Mouse (Mus musculus) adrenal gland, adult 18-20 months (tissue): ENCODE measurements around the gene Timm17a. TPM values are rescaled to one million over a fixed set of nuclear protein-coding genes. Genes with fewer than 3 reads are reported as not detected.
A peak's percentile ranks its signal among the peaks of the same experiment; 100 is the strongest.

Experiments
- DNase-seq, 2 experiments: peaks; one replicate each; pipeline ENCODE4 v3.0.0; 2021 to 2022; ENCODE audit warnings: low spot score in 2 of 2
- total RNA-seq, 2 experiments: library from RNA; stranded (reverse); gene quantifications; 1 replicate in 1 of 2; 2 replicates in 1 of 2; pipeline ENCODE4 v1.2.3; 2021

Timm17a gene
- total RNA-seq, 2 experiments from 2014 or later = 184 to 263 TPM

DNA sequence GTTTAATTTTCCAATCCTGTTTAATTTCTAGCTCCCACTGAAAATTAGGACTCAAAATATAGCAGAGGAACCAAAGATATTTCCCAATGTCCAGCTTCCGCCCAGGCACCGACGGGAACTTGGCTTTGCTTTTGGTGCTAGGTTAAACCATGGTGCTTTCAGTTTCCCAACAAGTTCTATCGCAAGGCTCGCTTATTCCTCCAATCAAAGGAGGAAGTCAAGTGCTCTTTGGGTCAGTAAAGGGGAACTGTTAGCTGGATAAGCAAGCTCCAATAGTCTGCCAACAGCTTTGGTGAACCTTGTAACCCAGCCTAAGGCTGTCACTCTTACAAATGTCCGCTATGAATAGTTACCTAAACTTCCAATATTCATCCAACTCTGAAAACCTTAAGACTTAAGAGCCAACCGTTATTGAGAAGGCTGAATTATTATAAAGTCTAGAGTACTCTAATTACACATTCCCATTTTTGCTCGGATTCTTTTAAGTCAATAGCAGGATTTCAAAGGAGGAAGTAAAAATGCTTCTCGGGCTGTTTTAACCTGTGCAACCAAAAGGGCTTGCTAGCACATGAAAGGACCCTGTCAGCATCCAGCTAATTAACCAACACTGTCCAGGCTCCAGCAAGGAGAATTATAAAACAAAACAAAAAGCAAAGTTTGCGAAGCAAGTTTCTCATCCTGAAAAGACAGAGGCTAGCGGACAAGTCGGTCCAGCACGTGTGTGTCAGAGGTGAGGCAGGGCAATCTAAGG, 30.9 kb downstream of the Timm17a start:
- DNase-seq = no peak

DNA sequence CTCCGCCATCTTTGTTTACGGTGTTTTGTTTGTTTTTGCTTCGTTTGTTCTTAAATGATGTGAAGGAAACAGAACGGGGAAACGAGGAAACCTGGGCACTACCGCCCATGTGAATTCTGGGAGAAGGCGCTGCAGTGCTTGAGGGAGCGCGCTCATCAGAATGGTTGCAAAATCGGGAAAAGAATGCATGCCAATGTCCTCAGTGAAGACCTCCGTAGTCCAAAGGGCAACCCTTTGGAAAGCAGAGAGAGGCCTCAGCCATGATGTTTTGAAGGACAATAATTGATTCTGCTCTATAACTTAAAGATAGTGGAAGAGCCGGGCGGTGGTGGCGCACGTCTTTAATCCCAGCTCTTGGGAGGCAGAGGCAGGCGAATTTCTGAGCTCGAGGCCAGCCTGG, 31.7 kb downstream of the Timm17a start:
- DNase-seq = no peak

DNA sequence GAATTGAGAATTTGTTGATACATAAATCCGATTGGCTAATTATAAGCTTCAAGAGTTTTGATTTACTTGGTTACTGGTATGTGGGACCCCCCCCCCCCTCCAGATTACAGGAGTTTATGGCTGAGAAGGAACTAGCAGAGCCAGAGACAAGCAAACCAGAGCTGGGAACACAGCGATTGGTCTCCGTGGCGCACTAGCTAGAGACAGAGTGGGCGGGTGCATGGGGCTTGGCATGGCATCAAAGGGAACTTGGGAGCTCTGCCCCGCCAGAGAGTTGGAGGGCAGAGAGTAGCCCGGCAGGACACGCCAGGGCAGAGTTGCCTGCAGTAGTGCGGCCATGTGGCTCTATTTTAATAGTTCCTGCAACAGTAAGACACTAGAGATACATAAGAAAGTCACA, 32.9 kb downstream of the Timm17a start:
- DNase-seq = peak; percentile 65 to 72

DNA sequence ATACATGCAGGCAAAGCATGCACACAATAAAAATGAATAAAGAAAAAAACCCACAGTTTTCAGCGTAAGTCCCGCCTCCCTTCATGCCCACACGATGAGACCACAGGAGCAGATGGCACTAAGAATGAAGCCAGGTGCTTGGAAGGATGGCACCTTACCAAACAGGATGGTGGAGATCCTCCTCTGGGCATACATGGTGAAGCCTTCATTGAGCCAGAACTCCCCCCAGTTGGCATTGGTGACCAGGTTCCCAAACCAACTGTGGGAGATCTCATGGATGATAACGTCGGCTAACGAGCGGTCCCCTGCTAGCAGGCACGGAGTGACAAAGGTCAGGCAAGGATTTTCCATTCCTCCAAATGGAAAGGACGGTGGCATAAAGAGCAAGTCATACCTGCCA, 42.2 kb downstream of the Timm17a start:
- no peak for DNase-seq

DNA sequence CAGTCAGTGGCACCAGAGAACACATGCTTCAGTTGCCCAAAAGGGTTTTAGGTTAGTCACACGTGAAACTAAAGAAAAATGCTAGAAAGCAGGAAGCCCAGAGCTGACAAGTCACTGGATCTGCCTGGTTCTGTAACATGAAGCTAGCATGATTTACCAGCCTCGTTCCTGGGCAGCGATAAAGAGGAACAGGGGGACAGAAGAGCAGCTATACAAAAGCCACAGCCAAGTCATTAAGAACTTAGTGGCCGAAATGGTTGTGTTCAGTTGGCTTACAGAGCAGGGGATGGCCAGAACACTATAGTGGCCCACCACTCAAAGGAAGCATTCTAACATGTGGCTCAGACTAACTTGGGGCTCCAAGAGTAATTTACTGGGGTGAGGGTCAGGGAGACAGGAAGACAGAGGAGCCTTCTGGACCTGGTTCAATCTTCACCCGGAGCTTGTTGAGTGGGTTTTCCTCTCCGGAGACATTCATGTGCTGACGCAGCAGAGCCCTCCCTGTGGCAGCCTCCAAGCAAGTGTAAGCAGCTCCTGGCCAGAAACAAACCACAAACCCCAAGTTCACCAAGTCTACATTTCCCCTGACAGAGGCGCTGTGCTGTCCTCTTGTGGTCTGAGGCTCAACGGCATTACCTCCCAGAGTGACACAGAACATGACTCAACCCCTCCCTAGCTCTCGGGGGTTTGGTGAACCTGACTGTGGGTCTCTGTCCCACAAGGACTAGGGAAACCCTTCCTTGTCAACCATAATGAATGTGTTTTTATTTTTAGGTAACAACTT, 45.7 kb downstream of the Timm17a start:
- no peak for DNase-seq

DNA sequence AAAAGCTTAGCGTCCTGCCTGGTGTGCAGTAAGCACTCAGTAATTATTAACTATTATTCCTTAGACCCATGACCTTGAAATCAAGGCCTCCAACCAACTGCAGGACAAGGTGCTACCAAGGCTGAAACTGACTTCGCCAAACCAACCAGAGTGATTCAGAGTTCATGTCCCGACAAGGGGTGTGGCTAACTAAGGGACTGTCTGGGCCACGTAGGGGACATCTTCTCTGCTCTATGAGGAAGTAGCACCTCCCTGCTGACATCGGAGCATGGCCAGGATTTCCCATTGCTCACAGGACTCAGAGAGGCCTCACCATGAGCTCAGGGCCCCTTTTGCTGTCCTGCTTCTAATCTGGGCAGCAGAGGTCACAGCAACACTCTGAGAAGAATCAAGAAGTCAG, 47.7 kb downstream of the Timm17a start:
- DNase-seq = peak in 1 of 2 experiments; percentile 23

DNA sequence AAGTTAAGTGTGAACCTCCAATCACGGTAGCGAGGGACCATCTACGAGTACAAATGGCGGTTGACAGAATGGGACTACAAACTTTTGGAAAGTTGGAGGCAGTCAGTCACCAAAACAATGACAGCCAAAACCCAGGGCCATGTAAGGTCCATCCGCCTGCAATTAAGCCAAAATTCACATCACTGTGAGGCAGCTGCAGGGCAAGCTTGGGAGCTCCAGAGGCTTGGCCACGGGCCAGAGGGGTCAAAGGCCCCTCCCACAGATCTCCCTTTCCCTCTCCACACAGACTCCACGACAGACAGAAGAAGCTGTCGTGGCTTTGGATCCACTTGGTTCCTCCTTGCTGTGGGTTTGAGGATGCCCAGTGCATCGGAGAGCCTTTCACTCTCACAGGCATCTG, 50.3 kb downstream of the Timm17a start:
- DNase-seq = no peak

DNA sequence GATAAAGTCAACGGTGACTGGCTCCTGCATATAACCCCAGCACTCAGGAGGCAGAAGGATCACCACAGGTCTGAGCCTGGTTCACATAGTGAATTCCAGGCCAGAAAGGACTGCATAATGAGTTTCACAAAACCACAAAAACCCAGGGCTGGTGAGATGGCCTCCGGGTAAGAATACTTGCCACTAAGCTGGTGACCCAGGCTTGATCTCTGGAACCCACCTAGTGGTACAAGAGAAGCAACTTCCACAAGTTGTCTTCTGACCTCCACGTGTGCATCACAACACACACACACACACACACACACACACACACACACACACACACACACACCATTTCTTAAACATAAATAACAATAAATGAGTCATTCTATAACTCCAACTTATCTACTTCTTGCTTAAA, 51.2 kb downstream of the Timm17a start:
- no peak for DNase-seq

DNA sequence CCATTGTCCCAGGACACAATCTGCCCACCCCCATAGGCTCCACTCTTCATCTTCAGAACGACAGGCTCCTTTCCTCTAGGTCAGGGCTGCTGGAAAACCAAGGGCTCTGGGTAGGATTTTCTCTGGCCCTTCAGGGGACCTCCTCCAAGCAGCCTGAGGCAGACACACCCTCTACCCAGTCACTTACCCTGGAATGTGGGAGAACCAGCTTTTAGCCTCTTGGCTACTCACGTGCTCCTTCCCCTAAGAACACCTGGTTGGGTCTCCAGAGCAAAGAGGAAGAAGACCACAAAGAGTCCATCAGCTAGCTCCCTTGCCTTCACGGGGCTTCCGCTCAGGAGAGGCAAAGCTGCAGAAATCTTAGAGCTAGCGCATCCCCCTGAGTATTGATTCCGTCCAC, 52.6 kb downstream of the Timm17a start:
- no peak for DNase-seq

DNA sequence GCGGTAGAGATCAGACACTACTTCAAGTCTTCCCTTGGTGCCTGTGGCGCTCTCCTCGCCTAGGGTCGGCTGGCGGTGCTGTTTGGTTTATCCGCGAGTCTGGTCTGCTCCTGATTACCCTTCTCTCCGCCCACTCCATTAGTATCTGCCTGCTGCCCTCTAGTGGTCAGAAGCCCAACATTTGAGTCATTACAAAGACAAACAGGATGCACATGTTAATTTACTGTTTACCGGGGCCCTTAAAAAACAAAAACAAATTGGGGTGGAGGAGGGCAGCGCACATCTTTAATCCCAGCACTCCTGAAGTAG, 54.5 kb downstream of the Timm17a start:
- peak; percentile 77 to 80 for DNase-seq

DNA sequence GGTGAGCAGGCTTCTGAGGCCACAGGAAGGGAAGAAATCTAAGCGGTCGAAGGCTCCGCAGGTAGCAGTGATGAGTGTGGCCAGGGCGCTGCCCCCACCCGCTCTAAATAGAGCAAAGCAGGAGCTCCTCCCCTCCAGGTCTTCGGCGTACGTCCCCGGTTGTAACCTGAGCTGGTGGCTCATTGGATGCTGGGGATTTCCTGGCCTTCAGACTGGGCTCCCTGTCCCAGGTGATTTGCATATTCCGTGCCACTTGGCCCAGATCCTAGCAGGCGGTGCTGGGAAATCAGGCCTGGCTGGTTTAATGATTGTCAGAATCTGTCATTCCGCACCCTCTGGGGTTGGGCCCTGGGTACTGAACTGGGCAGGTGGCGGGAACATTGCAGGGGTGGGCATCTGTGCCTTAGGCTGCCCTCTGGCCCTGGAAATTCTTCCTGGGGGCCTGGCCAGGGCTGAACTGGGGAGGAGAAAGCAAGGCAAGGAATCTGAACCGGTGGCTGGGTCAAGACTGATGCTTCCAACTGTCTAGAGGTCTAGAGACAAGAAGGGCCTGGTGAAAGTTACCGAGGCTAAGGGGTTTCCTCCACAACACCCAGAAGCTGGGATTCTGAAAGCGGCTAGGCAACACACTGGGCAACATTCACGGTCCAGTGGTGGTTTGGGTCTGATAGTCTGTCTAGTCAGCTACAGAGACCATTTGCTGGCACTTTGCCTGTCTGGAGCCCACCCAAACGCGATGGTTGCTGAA, 55.0 kb downstream of the Timm17a start, which contains the start of gene Elf3:
Gene Elf3, minus strand, starts transcription at position 189 of the 748 bp plus-strand sequence.
- no peak for DNase-seq

DNA sequence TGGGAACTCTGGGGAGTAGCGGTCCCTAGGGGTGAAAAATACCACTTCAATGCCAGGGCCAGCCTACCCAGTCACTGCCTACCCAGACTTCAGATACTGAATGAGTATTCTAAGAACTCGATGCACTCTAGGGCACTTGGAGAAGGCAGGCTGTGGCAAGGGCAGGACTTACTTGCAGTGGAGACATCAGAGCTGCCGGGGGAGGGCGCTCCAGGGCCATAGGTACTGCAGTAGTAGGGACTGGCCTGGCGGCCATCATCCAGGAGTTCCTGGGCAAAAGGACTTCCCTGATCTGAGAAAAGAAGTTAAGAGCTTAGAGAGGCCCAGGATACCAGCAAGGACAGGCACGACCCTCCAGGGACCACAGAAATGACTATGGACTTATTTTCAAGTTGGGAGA, 57.3 kb downstream of the Timm17a start:
- no peak for DNase-seq

DNA sequence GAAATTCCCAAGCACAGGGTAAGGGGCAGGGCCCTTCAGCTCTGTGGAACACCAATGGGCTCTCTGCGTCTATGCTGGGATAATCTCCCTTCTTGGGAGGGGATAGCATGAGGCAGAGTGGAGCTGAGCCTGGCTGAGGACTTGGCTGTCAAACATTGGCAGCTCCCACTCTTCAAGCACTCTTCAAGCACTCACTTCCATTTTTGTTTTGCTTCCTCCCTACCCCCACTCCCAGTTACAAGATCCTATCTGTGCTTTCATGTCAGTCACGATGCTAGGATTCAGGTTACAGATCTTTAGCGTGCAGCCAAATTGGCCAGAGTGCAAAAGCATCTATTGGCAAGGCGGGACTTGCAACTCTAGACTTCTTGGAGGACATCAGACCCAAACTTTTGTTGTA, 60.7 kb downstream of the Timm17a start:
- no peak for DNase-seq

DNA sequence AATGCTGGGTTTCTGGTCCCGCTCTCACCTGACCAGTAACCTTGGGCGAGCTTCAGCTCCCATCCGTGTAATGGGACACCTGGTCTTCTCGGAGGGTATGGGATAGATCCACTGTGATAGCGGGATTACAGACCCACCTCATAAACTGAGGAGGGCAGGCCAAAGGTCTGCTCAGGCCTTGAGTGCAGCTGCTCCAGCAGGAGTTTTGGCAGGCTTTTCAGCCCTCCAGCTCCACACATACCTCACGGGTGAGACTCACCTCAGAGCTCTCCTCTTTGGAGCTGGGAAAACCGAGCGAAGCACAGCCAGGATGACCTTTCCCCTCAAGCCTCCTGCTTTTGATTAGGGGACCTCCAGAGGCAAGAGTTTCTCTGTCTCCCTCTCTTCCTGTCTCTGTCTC, 62.2 kb downstream of the Timm17a start:
- no peak for DNase-seq

DNA sequence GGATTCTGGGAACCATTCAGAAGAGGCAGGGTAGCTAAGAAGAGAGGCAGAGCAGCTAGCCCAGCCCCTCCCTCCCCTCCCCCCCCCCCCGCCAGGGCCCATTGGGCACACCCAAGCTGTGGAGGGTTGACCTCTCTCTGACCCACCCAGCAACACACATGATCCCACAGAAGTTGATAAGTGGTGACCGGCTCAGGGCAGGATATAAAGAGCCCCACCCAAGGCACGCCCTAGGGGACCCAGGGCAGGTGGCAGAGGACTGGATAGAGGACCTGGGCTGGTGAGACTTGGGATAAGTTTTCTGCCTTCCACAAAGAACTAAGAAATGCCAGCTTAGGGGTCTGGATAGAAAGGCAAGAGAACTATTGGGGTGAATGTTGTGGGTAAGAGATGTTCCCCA, 62.9 kb downstream of the Timm17a start:
- no peak for DNase-seq

DNA sequence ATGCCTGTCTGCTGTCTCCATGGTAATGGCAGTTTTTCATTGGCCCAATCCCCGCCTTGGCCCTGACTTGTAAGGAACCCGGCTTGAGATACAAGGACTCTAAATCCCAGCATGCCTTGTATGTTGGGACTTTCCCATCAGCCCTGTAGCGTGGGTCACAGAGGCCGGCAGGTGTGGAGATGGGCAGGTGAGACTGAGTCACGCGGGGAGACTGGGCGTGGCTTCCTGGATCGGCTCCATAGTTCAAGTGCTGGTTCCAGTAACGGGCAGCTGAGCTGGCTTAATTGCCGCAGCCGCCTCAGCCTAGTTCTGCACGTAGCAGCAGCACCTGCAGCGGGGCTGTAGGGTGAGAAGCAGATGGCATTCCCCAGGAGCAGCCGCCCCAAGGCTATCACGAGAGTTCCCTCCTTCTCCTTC, 65.1 kb downstream of the Timm17a start:
- DNase-seq = no peak

Other genes starting within 250 kb of the Timm17a start
- gene Lgr6, start 208.5 kb downstream of the Timm17a start, total RNA-seq = 1 to 10 TPM; 2.1 to 5.2 TPM
- 1 to 10 TPM in 1 of 2 experiments, under 1 TPM in 1; 0.96 to 1.2 TPM for gene Ptpn7, start 181.1 kb downstream of the Timm17a start, total RNA-seq
- 10 to 100 TPM; 54.1 to 54.7 TPM for gene Arl8a, start 167.0 kb downstream of the Timm17a start, total RNA-seq
- gene Gpr37l1, start 146.1 kb downstream of the Timm17a start, total RNA-seq = 1 to 10 TPM in 1 of 2 experiments, under 1 TPM in 1; 0.86 to 1.6 TPM
- under 1 TPM in 1 of 2 experiments, not detected in 1; 0.19 TPM for gene Elf3, start 55.2 kb downstream of the Timm17a start, total RNA-seq
- 10 to 100 TPM; 45.2 to 51.1 TPM for gene Rnpep, start 29.7 kb downstream of the Timm17a start, total RNA-seq
- 1 to 10 TPM; 2.4 to 3.4 TPM for gene Lmod1, start 11.0 kb upstream of the Timm17a start, total RNA-seq
- 1 to 10 TPM; 6.6 to 7.1 TPM for gene Shisa4, start 61.5 kb upstream of the Timm17a start, total RNA-seq
- gene Ipo9, start 116.7 kb upstream of the Timm17a start, total RNA-seq = 10 to 100 TPM; 55.5 to 87.5 TPM